Mouse (Mus musculus) hindbrain, embryonic 14.5 days (tissue): ENCODE measurements around the gene Rdx. TPM values are rescaled to one million over a fixed set of nuclear protein-coding genes. Genes with fewer than 3 reads are reported as not detected.

Experiments
- ATAC-seq: fragments of 200-750 bp; cut with Nextera tagmentation; 2 replicates; pipeline ENCODE4 v1.8.0; 2017; ENCODE audit warnings: moderate number of reproducible peaks, mild to moderate bottlenecking, moderate TSS enrichment, moderate library complexity; ENCODE audit not compliant: low FRiP score
- DNase-seq: peaks from one replicate; pipeline ENCODE4 v3.0.0-alpha.2; 2015; ENCODE audit warnings: low spot score
- H3K27ac ChIP-seq: fragments of 300-500 bp; sonication (generic); 2 replicates; pipeline ENCODE4 v1.5.1; 2014; ENCODE audit warnings: mild to moderate bottlenecking, moderate library complexity
- H3K27me3 ChIP-seq: fragments of 300-500 bp; sonication (generic); 2 replicates; pipeline ENCODE4 v1.6.1; 2014; ENCODE audit warnings: mild to moderate bottlenecking, low read length, mixed read lengths; ENCODE audit not compliant: control insufficient read depth, insufficient read depth
- H3K36me3 ChIP-seq: fragments of 300-500 bp; sonication (generic); replicated peaks from 2 replicates; pipeline ENCODE4 v1.6.1; 2014; ENCODE audit not compliant: control insufficient read depth, insufficient read depth
- H3K4me1 ChIP-seq: fragments of 300-500 bp; sonication (generic); replicated peaks from 2 replicates; pipeline ENCODE4 v1.6.1; 2014; ENCODE audit warnings: antibody characterized with exemption, low read length, mixed read lengths; ENCODE audit not compliant: control insufficient read depth, insufficient read depth
- H3K4me2 ChIP-seq: fragments of 300-500 bp; sonication (generic); replicated peaks from 2 replicates; pipeline ENCODE4 v1.6.1; 2014; ENCODE audit warnings: mild to moderate bottlenecking, moderate library complexity
- H3K4me3 ChIP-seq: fragments of 300-500 bp; sonication (generic); replicated peaks from 2 replicates; pipeline ENCODE4 v1.5.1; 2014; ENCODE audit warnings: mild to moderate bottlenecking, low read length
- H3K9ac ChIP-seq: fragments of 300-500 bp; sonication (generic); 2 replicates; pipeline ENCODE4 v1.6.1; 2014
- H3K9me3 ChIP-seq: fragments of 300-500 bp; sonication (generic); 2 replicates; pipeline ENCODE4 v1.6.1; 2016; ENCODE audit warnings: low read length; ENCODE audit not compliant: control insufficient read depth
- WGBS: fragments of 180-500 bp; shearing (Covaris S2); extraction: QIAGEN DNeasy Blood & Tissue Kit; methylation state at CpG from one replicate; pipeline ENCODE4 v1.1.7; 2014; 5-methylcytosine and 5-hydroxymethylcytosine counted together
- polyA plus RNA-seq: library from polyadenylated mRNA; unstranded; fragments of >200 nt; fragmentation: Nextera tagmentation; extraction: Ambion mirVana; gene quantifications from 2 replicates; pipeline ENCODE4 v1.2.1, GENCODE M21; 2014

Rdx gene
- polyA plus RNA-seq, 1 experiment from 2014 or later = 105 TPM

DNA sequence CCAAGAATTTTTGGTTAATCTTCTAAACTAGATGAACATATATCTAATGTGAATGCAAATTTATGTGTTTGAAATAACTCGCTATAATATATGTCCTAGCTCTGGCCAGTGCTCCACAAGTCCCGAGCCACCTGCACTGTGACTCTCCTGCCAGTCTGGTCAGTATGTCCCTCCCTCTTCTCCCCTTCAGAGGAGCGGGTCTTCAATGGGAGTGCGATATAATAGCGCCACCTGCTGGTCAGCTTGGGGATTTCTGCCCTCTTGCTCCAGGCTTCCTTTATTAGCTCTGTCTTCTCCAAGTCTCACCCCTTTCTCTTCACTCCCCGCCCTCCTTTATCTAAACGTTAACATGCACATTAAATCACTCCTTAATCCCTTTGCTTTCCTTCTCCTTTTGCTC lies 51.6 kb downstream of the Rdx start:
- DNase-seq = peak; percentile 85
- WGBS = 1% methylated on average over 7 of the region's 7 CpGs
- Histone ChIP-seq H3K27ac (no peak overlapping the region), H3K9ac (no peak overlapping the region), H3K9me3 (no peaks in the 10 kb centered on the region), H3K4me1 (no peaks in the 10 kb centered on the region), H3K27me3 (no peaks in the 10 kb centered on the region), H3K4me3 (no peak overlapping the region), H3K36me3 (peaks cover 9% of the 10 kb centered on the region; the same call in 1 of the 2 replicates), H3K4me2 (no peak overlapping the region)
- ATAC-seq = peak; percentile 65; the same call in 1 of the 2 replicates

DNA sequence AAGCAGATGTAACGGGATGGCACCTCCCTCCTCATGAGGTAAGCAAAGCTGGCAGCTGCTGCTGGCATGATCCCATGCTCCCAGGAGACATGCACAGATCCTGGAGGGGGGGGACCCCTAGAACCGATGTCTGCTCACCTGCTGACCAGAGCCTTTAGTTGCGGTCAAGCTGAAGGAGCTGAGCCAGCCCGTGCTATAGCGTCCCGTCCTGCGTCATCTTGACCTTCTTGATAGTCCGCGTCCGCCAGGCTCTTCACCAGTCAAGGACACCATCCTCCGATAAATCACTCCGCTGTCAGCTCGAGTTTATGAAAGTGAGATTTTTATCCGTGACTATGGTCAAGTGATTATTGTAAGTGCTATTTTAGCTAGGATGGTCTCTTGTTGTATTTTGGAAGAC lies 53.5 kb downstream of the Rdx start:
- peaks cover 9% of the 10 kb centered on the region; the same call in 1 of the 2 replicates for H3K36me3 ChIP-seq
- H3K27ac ChIP-seq = no peak overlapping the region
- DNase-seq = no peak
- ATAC-seq = no peak
- no peak overlapping the region for H3K9ac ChIP-seq
- H3K4me2 ChIP-seq = no peak overlapping the region
- no peaks in the 10 kb centered on the region for H3K4me1 ChIP-seq
- no peaks in the 10 kb centered on the region for H3K9me3 ChIP-seq
- 89% methylated on average over 14 of the region's 14 CpGs for WGBS
- H3K4me3 ChIP-seq = no peak overlapping the region
- no peaks in the 10 kb centered on the region for H3K27me3 ChIP-seq

DNA sequence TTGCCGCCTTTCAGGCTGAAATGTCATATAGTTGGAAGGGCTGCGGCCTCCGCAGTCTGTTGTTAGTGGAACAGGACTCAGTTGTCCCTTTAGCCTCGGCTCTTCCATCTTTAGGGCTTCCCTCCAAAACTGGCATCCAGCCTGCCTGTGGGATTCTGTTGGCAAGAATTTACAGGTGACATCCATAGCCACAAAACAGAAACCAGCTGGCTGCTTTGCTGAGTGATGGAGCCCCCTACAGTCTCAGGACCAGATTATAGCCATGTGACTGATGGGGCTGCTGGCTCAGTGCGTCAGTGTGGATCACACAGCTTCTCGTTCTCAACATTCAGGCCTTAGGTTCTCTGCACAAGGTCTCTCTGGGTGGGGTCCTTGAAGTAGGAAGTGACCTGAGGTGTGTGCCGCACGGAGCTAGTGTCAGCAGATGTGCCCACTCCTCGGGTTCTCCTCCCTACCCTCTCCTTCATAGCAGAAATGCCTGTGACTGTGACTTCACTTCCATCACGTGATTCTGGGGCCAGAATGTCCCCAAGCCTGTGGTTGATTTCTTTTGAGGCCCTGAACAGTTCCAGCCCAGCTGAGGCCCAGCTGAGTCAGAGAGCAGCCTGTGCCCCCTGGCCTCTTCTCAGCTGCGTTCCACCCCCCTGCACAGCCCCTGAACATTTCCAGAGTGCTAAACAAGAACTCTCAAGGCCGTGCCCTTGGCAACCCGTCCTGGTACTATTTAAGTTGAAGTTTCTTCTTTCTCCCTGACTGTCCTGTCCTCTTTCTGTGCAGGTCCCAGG lies 55.3 kb downstream of the Rdx start:
- peaks cover 9% of the 10 kb centered on the region; the same call in 1 of the 2 replicates for H3K36me3 ChIP-seq
- H3K9me3 ChIP-seq = no peaks in the 10 kb centered on the region
- no peak overlapping the region for H3K27ac ChIP-seq
- H3K9ac ChIP-seq = no peak overlapping the region
- ATAC-seq (no peak), DNase-seq (no peak)
- no peaks in the 10 kb centered on the region for H3K27me3 ChIP-seq
- H3K4me2 ChIP-seq = no peak overlapping the region
- WGBS = 60% methylated on average over 13 of the region's 13 CpGs
- H3K4me1 ChIP-seq = no peaks in the 10 kb centered on the region
- H3K4me3 ChIP-seq = no peak overlapping the region

DNA sequence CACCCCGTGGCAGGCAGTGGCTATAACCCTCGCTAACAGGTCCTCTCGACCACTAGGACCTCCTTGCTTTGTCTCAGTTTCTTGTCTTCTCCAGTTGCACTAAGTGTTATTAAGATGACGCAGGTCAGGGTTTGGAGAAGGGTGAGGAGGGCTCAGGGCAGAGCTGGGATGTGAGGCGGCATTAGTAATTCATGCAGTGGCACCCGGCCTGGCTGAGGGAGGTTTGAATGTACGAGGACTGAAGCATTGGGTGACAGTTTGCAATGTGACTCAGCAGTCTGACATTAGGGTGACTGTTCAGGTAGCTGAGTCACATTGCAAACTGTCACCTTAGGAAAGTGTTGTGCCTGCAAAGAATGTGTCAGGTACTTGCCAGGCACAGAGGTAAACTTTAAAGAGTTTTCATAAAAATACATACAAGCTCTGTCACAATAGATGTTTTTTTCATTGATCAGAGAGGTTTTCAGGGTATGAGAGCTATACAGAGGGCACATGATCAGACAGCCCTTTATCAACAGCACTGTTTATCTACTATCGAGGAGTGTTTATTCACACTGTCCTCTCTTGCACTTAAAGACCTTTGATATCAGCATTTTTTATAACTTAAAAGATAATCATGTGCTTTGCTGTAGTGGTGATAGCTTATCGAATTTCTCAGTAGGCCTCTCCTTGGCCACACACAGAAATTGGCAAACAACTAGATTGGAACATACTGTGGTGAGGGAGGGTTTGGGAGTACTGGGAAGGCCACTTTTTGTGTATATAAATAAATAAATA lies 56.7 kb downstream of the Rdx start:
- Histone ChIP-seq H3K9ac (no peak overlapping the region), H3K4me1 (no peaks in the 10 kb centered on the region), H3K4me3 (no peak overlapping the region), H3K36me3 (peaks cover 9% of the 10 kb centered on the region; the same call in 1 of the 2 replicates), H3K9me3 (no peaks in the 10 kb centered on the region), H3K4me2 (no peak overlapping the region), H3K27ac (no peak overlapping the region), H3K27me3 (no peaks in the 10 kb centered on the region)
- no peak for ATAC-seq
- no peak for DNase-seq
- 81% methylated on average over 9 of the region's 9 CpGs for WGBS

DNA sequence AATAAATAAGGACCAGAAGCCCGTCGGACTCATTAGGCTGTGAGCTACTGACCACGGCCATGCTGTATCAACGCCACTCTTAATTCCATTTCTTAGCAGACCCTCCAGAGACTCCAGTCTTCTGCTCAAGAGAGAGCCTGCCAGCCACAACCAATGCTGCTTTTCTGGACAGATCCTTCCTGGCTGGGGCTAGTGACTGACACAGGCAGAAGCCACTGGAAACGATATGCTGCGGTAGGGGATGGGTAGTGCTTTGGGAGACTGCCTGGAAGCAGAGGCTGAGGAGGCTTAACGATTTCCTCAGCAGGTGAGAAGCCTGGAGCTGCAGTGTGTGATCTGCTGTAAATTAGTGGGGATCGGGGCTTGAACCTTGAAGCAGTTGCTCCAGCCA lies 57.2 kb downstream of the Rdx start:
- no peak for ATAC-seq
- H3K27me3 ChIP-seq = no peaks in the 10 kb centered on the region
- peaks cover 9% of the 10 kb centered on the region; the same call in 1 of the 2 replicates for H3K36me3 ChIP-seq
- no peak overlapping the region for H3K9ac ChIP-seq
- H3K9me3 ChIP-seq = no peaks in the 10 kb centered on the region
- 79% methylated on average over 8 of the region's 8 CpGs for WGBS
- H3K4me1 ChIP-seq = no peaks in the 10 kb centered on the region
- DNase-seq = no peak
- H3K4me2 ChIP-seq = no peak overlapping the region
- no peak overlapping the region for H3K27ac ChIP-seq
- H3K4me3 ChIP-seq = no peak overlapping the region

DNA sequence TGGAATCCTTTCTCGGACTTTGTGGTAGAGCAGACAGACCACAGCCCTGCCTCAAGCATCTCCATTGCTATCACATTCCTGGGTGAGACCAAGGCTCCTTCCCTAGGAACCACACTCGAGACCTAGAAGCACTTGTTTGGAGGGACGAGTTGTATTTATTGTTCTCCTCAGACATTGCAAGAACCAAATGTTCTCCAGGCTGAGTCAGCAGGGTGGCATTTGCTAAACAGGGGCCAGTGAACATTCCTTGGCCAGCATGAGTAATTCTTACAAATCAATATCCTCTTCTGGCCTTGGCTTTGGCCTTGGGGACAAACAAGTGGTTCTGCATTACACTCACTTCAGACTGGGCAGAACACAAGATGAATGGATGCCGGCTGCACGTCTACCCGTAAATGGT lies 58.5 kb downstream of the Rdx start:
- Histone ChIP-seq H3K4me1 (no peaks in the 10 kb centered on the region), H3K4me2 (no peak overlapping the region), H3K27me3 (no peaks in the 10 kb centered on the region), H3K9ac (no peak overlapping the region), H3K4me3 (no peak overlapping the region), H3K36me3 (peaks cover 12% of the 10 kb centered on the region), H3K27ac (no peak overlapping the region), H3K9me3 (no peaks in the 10 kb centered on the region)
- DNase-seq (no peak), ATAC-seq (no peak)
- WGBS = 79% methylated on average over 6 of the region's 6 CpGs

DNA sequence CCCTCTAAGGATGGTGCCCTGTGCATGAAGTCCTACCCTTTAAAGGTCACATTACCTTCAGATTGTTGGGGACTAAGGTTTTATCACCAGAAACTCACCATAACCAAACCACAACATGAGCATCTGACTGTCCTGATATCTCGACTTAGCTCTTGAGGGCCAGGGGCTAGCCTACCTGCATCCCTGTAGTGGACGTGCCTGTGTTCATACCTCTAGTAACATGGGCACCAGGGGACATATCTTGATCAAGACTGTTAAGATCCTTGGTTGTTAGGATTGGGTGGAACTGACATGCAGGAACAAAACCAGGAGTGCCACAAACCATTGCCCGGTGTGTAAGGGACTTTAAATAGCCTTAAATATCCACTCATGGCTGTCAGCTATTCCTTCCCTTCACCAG lies 60.2 kb downstream of the Rdx start:
- Histone ChIP-seq H3K27ac (no peak overlapping the region), H3K4me1 (no peaks in the 10 kb centered on the region), H3K4me3 (no peak overlapping the region), H3K27me3 (no peaks in the 10 kb centered on the region), H3K36me3 (peaks cover 13% of the 10 kb centered on the region), H3K9ac (no peak overlapping the region), H3K4me2 (no peak overlapping the region), H3K9me3 (no peaks in the 10 kb centered on the region)
- no peak for ATAC-seq
- WGBS = 96% methylated on average over 3 of the region's 3 CpGs
- no peak for DNase-seq

DNA sequence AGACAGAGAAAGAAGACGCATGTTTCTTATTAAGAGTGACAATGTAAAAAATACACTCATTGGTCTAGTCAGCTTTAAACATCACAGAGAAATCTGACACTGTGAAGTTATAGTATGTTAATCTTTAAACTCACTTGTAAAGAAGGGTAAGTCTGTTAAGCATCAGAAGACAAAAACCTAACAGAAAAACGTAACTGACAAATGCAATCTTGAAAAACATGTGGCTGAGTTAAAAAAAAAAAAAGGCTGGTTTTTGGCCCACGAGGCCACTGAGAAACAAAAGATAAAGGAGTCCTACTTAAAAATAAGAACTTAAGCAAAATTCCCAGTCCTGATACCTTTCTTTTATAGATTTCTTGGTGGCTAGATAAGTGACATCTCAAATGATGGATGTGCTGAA lies 63.8 kb downstream of the Rdx start:
- no peak overlapping the region for H3K4me3 ChIP-seq
- H3K9me3 ChIP-seq = no peaks in the 10 kb centered on the region
- H3K36me3 ChIP-seq = peaks cover 27% of the 10 kb centered on the region
- no peak overlapping the region for H3K27ac ChIP-seq
- no peaks in the 10 kb centered on the region for H3K27me3 ChIP-seq
- DNase-seq = no peak
- no peak overlapping the region for H3K4me2 ChIP-seq
- H3K4me1 ChIP-seq = no peaks in the 10 kb centered on the region
- ATAC-seq = no peak
- H3K9ac ChIP-seq = no peak overlapping the region
- WGBS = 82% methylated on average over 3 of the region's 3 CpGs

DNA sequence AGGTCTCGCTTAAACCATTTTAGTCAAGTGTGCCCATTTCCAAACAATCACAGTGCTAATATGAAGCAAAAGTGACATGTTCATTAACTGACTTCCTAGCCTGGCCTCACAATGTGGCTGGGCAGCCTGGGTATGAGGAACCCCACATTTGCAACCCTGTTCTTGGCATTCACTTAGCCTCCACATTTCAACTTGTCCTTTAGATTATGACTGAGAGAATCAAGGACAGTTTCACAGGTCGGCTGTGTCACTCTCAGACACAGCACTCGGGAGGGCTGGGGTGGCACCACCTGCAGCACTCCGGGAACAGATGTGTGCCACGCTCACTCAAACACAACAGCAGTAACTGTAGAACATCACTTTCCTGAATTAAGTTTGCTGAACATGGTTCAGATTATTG lies 66.1 kb downstream of the Rdx start:
- Histone ChIP-seq H3K27ac (no peak overlapping the region), H3K36me3 (peaks cover 49% of the 10 kb centered on the region), H3K4me1 (no peaks in the 10 kb centered on the region), H3K27me3 (no peaks in the 10 kb centered on the region), H3K4me3 (no peak overlapping the region), H3K9ac (no peak overlapping the region), H3K9me3 (no peaks in the 10 kb centered on the region), H3K4me2 (no peak overlapping the region)
- ATAC-seq (no peak), DNase-seq (no peak)
- WGBS = 88% methylated on average over 5 of the region's 5 CpGs
